In genomic region chr19:44311306-44312006, GRCm38 (mm10) we compare ENCODE assay signal across 8 mouse cellular contexts. TPM values are rescaled to one million over a fixed set of nuclear protein-coding genes. Genes with fewer than 3 reads are reported as not detected.
A peak's percentile ranks its signal among the peaks of the same experiment; 100 is the strongest.
DNase-seq lines count a peak whose midpoint lies in the region; ATAC-seq lines count a peak whose summit lies in the region.
"Had no signal": no experiment of that assay in that cellular context is flagged by ENCODE, and none has a peak within 500 bp of the region (broad histone marks: within the 10 kb centered on the region; RNA-seq: fewer than 3 reads in every experiment).

No protein-coding gene starts in this region.

- peaks cover 17% of the 10 kb centered on the region for H3K36me3 ChIP-seq in hindbrain, embryonic 12.5 days
- no peaks in the 10 kb centered on the region for H3K36me3 ChIP-seq in hindbrain, embryonic 11.5 days (ENCODE audit: control insufficient read depth, insufficient read depth, low read length)
- peaks cover 28% of the 10 kb centered on the region for H3K36me3 ChIP-seq in midbrain, embryonic 12.5 days
- H3K36me3 ChIP-seq in midbrain, embryonic 15.5 days (replicated peaks), result peaks cover 9% of the 10 kb centered on the region; the same call in 1 of the 2 replicates
- H3K36me3 ChIP-seq in forebrain, embryonic 15.5 days, result peaks cover 20% of the 10 kb centered on the region

- no peak for ATAC-seq in hindbrain, embryonic 12.5 days (ENCODE audit: low FRiP score)
- no peak for ATAC-seq in hindbrain, embryonic 11.5 days (ENCODE audit: low FRiP score)
- ATAC-seq in midbrain, embryonic 12.5 days (ENCODE audit: low FRiP score, low read depth), result no peak
- no peak for ATAC-seq in midbrain, embryonic 15.5 days (replicated peaks)
- no peak for ATAC-seq in forebrain, embryonic 15.5 days (replicated peaks)

- WGBS in hindbrain, embryonic 12.5 days, result 52% methylated on average over 8 of the region's 8 CpGs
- 52% methylated on average over 8 of the region's 8 CpGs for WGBS in hindbrain, embryonic 11.5 days
- WGBS in midbrain, embryonic 12.5 days, result 54% methylated on average over 8 of the region's 8 CpGs
- WGBS in midbrain, embryonic 15.5 days, result 58% methylated on average over 8 of the region's 8 CpGs
- WGBS in forebrain, embryonic 15.5 days, result 50% methylated on average over 8 of the region's 8 CpGs

- no peak overlapping the region for H3K9ac ChIP-seq in hindbrain, embryonic 12.5 days
- H3K9ac ChIP-seq in hindbrain, embryonic 11.5 days (ENCODE audit: low read depth, low read length), result no peak overlapping the region
- H3K9ac ChIP-seq in midbrain, embryonic 12.5 days (replicated peaks), result no peak overlapping the region; the same call in 1 of the 2 replicates
- no peak overlapping the region for H3K9ac ChIP-seq in midbrain, embryonic 15.5 days
- no peak overlapping the region for H3K9ac ChIP-seq in forebrain, embryonic 15.5 days (replicated peaks)

- no peak overlapping the region for H3K4me3 ChIP-seq in hindbrain, embryonic 12.5 days
- H3K4me3 ChIP-seq in hindbrain, embryonic 11.5 days (ENCODE audit: low read depth, low read length), result no peak overlapping the region
- no peak overlapping the region for H3K4me3 ChIP-seq in midbrain, embryonic 12.5 days
- H3K4me3 ChIP-seq in midbrain, embryonic 15.5 days, result no peak overlapping the region
- no peak overlapping the region for H3K4me3 ChIP-seq in forebrain, embryonic 15.5 days

- H3K4me1 ChIP-seq in hindbrain, embryonic 12.5 days, result peaks cover 22% of the 10 kb centered on the region
- 0 out of 2 replicates have a peak, but pooled peaks cover 3% of the 10 kb centered on the region for H3K4me1 ChIP-seq in hindbrain, embryonic 11.5 days (replicated peaks; ENCODE audit: control insufficient read depth, insufficient read depth, low read length)
- peaks cover 32% of the 10 kb centered on the region for H3K4me1 ChIP-seq in midbrain, embryonic 12.5 days
- peaks cover 29% of the 10 kb centered on the region for H3K4me1 ChIP-seq in midbrain, embryonic 15.5 days
- peaks cover 28% of the 10 kb centered on the region for H3K4me1 ChIP-seq in forebrain, embryonic 15.5 days

- H3K4me2 ChIP-seq in hindbrain, embryonic 12.5 days (replicated peaks), result no peak overlapping the region
- H3K4me2 ChIP-seq in hindbrain, embryonic 11.5 days (replicated peaks; ENCODE audit: low read depth, low read length), result no peak overlapping the region
- H3K4me2 ChIP-seq in midbrain, embryonic 12.5 days (replicated peaks), result no peak overlapping the region
- H3K4me2 ChIP-seq in midbrain, embryonic 15.5 days, result no peak overlapping the region
- H3K4me2 ChIP-seq in forebrain, embryonic 15.5 days (replicated peaks), result no peak overlapping the region

- H3K27ac ChIP-seq in hindbrain, embryonic 12.5 days, result peak overlapping the region; percentile 64
- no peak overlapping the region for H3K27ac ChIP-seq in hindbrain, embryonic 11.5 days (ENCODE audit: low read depth, low read length)
- peak overlapping the region; percentile 50 for H3K27ac ChIP-seq in midbrain, embryonic 12.5 days (replicated peaks)
- no peak overlapping the region for H3K27ac ChIP-seq in midbrain, embryonic 15.5 days
- peak overlapping the region; percentile 19; the same call in 1 of the 2 replicates for H3K27ac ChIP-seq in forebrain, embryonic 15.5 days (replicated peaks)

- H3K27me3 ChIP-seq in hindbrain, embryonic 12.5 days, result no peaks in the 10 kb centered on the region
- H3K27me3 ChIP-seq in hindbrain, embryonic 11.5 days (ENCODE audit: control insufficient read depth, insufficient read depth, low read length), result no peaks in the 10 kb centered on the region
- no peaks in the 10 kb centered on the region for H3K27me3 ChIP-seq in midbrain, embryonic 12.5 days
- no peaks in the 10 kb centered on the region for H3K27me3 ChIP-seq in midbrain, embryonic 15.5 days (replicated peaks)
- H3K27me3 ChIP-seq in forebrain, embryonic 15.5 days, result no peaks in the 10 kb centered on the region

- no peak for DNase-seq in hindbrain, embryonic 11.5 days (ENCODE audit: low spot score)
- DNase-seq in testis, postnatal 10 days (ENCODE audit: low spot score), result peak; percentile 41
- no peak for DNase-seq in embryo, embryonic 9.5 days (ENCODE audit: extremely low spot score)

- H3K9me3 ChIP-seq in hindbrain, embryonic 12.5 days (replicated peaks), result no peaks in the 10 kb centered on the region
- H3K9me3 ChIP-seq in hindbrain, embryonic 11.5 days (ENCODE audit: control insufficient read depth, low read length), result no peaks in the 10 kb centered on the region
- no peaks in the 10 kb centered on the region for H3K9me3 ChIP-seq in midbrain, embryonic 12.5 days
- no peaks in the 10 kb centered on the region for H3K9me3 ChIP-seq in midbrain, embryonic 15.5 days
- H3K9me3 ChIP-seq in forebrain, embryonic 15.5 days, result no peaks in the 10 kb centered on the region

RNA-seq across cellular contexts. Expression of gene Scd2, which starts 18.0 kb away (rescaled TPM):
- polyA plus RNA-seq in hindbrain, embryonic 12.5 days (2016; fragmentation: Nextera tagmentation; extraction: Ambion mirVana), result 404 and 420 TPM in 2 replicates
- polyA plus RNA-seq in hindbrain, embryonic 11.5 days (2014; fragmentation: Nextera tagmentation; extraction: Ambion mirVana), result 314 and 349 TPM in 2 replicates
- polyA plus RNA-seq in midbrain, embryonic 12.5 days (2016; fragmentation: Nextera tagmentation; extraction: Ambion mirVana), result 419 and 424 TPM in 2 replicates
- polyA plus RNA-seq in midbrain, embryonic 15.5 days (2015; fragmentation: Nextera tagmentation; extraction: Ambion mirVana), result 251 and 253 TPM in 2 replicates
- polyA plus RNA-seq in forebrain, embryonic 15.5 days (2015; fragmentation: Nextera tagmentation; extraction: Ambion mirVana), result 253 and 267 TPM in 2 replicates

RNA-seq across cellular contexts. Expression of gene Scd4, which starts 21.4 kb away (rescaled TPM):
- 0.07 and 0.10 TPM in 2 replicates for polyA plus RNA-seq in hindbrain, embryonic 12.5 days (2016; fragmentation: Nextera tagmentation; extraction: Ambion mirVana)
- 0.06 TPM in 1 of 2 replicates, not detected in the other for polyA plus RNA-seq in hindbrain, embryonic 11.5 days (2014; fragmentation: Nextera tagmentation; extraction: Ambion mirVana)
- polyA plus RNA-seq in midbrain, embryonic 12.5 days (2016; fragmentation: Nextera tagmentation; extraction: Ambion mirVana), result 0.10 and 0.11 TPM in 2 replicates
- 0.08 and 0.13 TPM in 2 replicates for polyA plus RNA-seq in midbrain, embryonic 15.5 days (2015; fragmentation: Nextera tagmentation; extraction: Ambion mirVana)
- 0.15 and 0.23 TPM in 2 replicates for polyA plus RNA-seq in forebrain, embryonic 15.5 days (2015; fragmentation: Nextera tagmentation; extraction: Ambion mirVana)
- polyA plus RNA-seq: embryonic facial prominence, embryonic 11.5 days had no signal

Comparison
In these comparisons a context has a peak if more than half of its experiments do, and no peak if none do; other contexts are left out.
1. H3K27ac ChIP-seq: peak in hindbrain, embryonic 12.5 days (single experiment), midbrain, embryonic 12.5 days (single experiment) and forebrain, embryonic 15.5 days (single experiment); none in hindbrain, embryonic 11.5 days (single experiment) and midbrain, embryonic 15.5 days (single experiment).